ENCODE assay signal across 11 mouse cellular contexts in the genomic region with DNA sequence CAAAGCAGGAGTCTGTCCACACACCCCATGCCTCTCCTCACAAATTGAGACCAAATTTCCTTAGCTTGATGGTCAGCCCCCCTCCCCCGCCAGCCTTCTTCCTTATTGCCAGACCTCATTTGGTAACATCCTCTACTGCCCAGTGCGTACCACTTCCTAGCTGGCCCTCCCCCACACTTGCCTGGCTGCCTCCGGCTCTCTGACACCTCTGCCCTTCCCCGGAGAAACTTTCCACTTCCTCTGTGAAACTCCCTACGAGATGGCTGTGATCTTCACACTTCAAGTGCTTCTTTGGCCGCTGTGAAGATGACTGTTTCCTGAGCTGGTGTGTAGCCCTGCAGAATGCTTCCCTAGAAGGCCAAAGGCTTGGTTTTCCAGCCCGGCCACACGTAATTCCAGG. TPM values are rescaled to one million over a fixed set of nuclear protein-coding genes. Genes with fewer than 3 reads are reported as not detected.
DNase-seq lines count a peak whose midpoint lies in the region; ATAC-seq and TF ChIP-seq lines count a peak whose summit lies in the region.
"Had no signal": no experiment of that assay in that cellular context is flagged by ENCODE, and none has a peak within 500 bp of the region (broad histone marks: within the 10 kb centered on the region; RNA-seq: fewer than 3 reads in every experiment).

No protein-coding gene starts in this region.

- intact Hi-C loops in gastrocnemius, postnatal 36 days (cut with DNase I) = no loop called here

- H3K4me2 ChIP-seq in liver, embryonic 12.5 days = no peak overlapping the region
- no peak overlapping the region for H3K4me2 ChIP-seq in midbrain, embryonic 14.5 days (ENCODE audit: low read length)
- H3K4me2 ChIP-seq: heart, embryonic 15.5 days; midbrain, embryonic 11.5 days had no signal

- H3K4me1 ChIP-seq in liver, embryonic 12.5 days = peaks cover 24% of the 10 kb centered on the region
- H3K4me1 ChIP-seq in cerebellum, adult 2 months (ENCODE audit: control insufficient read depth, insufficient read depth, low read length) = no peaks in the 10 kb centered on the region
- H3K4me1 ChIP-seq in midbrain, embryonic 14.5 days (ENCODE audit: control insufficient read depth, insufficient read depth, low read length) = no peaks in the 10 kb centered on the region

- 0 out of 2 replicates have a peak overlapping the region, but pooled peaks have one; percentile 15 for H3K27ac ChIP-seq in liver, embryonic 12.5 days
- no peak overlapping the region for H3K27ac ChIP-seq in cerebellum, adult 2 months (ENCODE audit: insufficient read depth, low read length)
- no peak overlapping the region for H3K27ac ChIP-seq in midbrain, embryonic 14.5 days (replicated peaks; ENCODE audit: low read depth, low read length)
- H3K27ac ChIP-seq: heart, embryonic 15.5 days had no signal

- H3K27me3 ChIP-seq in liver, embryonic 12.5 days (replicated peaks) = no peaks in the 10 kb centered on the region
- no peaks in the 10 kb centered on the region for H3K27me3 ChIP-seq in cerebellum, adult 2 months (ENCODE audit: control insufficient read depth, insufficient read depth, low read length)
- H3K27me3 ChIP-seq in midbrain, embryonic 14.5 days (ENCODE audit: control insufficient read depth, insufficient read depth, low read length) = no peaks in the 10 kb centered on the region
- H3K27me3 ChIP-seq: heart, embryonic 15.5 days had no signal

- no peak overlapping the region for H3K9ac ChIP-seq in liver, embryonic 12.5 days
- H3K9ac ChIP-seq in midbrain, embryonic 14.5 days (replicated peaks; ENCODE audit: low read length) = no peak overlapping the region
- H3K9ac ChIP-seq: heart, embryonic 15.5 days had no signal

- TF ChIP-seq CTCF in cerebellum, adult 2 months (IDR thresholded peaks at IDR 0.05; ENCODE audit: borderline replicate concordance, insufficient read depth, low read depth, low read length) = no peak

- no peak for ATAC-seq in liver, embryonic 12.5 days
- ATAC-seq in frontal cortex, adult (ENCODE audit: low TSS enrichment) = no peak
- no peak for ATAC-seq in midbrain, embryonic 14.5 days (ENCODE audit: low FRiP score, low TSS enrichment)

- no peak overlapping the region for H3K4me3 ChIP-seq in liver, embryonic 12.5 days
- no peak overlapping the region for H3K4me3 ChIP-seq in cerebellum, adult 2 months (replicated peaks; ENCODE audit: insufficient read depth, low read depth, low read length)
- H3K4me3 ChIP-seq in midbrain, embryonic 14.5 days (replicated peaks; ENCODE audit: low read depth, low read length) = no peak overlapping the region
- H3K4me3 ChIP-seq: heart, embryonic 15.5 days had no signal

- WGBS in liver, embryonic 12.5 days (ENCODE audit: insufficient replicate concordance) = 25% methylated on average over 8 of the region's 8 CpGs
- 81% methylated on average over 8 of the region's 8 CpGs for WGBS in cerebellum, adult 2 months
- 81% methylated on average over 8 of the region's 8 CpGs for WGBS in midbrain, embryonic 14.5 days

- DNase-seq in gastrocnemius, postnatal 25 days = peak; percentile 49
- no peak for DNase-seq in gastrocnemius, postnatal 36 days
- peak; percentile 90 for DNase-seq in T-cell, adult 2 months (ENCODE audit: low spot score)
- DNase-seq in spleen, adult 12 weeks (ENCODE audit: low spot score) = peak; percentile 64
- no peak for DNase-seq in cerebellum, adult 2 months
- no peak for DNase-seq in midbrain, embryonic 14.5 days
- DNase-seq: cerebellum, adult 18-20 months had no signal

- no peaks in the 10 kb centered on the region for H3K36me3 ChIP-seq in liver, embryonic 12.5 days
- no peaks in the 10 kb centered on the region for H3K36me3 ChIP-seq in midbrain, embryonic 14.5 days (ENCODE audit: control insufficient read depth, insufficient read depth, low read length)
- H3K36me3 ChIP-seq: heart, embryonic 15.5 days had no signal

- TF ChIP-seq POLR2A in cerebellum, adult 2 months (IDR thresholded peaks at IDR 0.05; ENCODE audit: borderline replicate concordance, insufficient read depth, low read length) = no peak

- H3K9me3 ChIP-seq in liver, embryonic 12.5 days (replicated peaks) = no peaks in the 10 kb centered on the region
- no peaks in the 10 kb centered on the region for H3K9me3 ChIP-seq in midbrain, embryonic 14.5 days (ENCODE audit: control insufficient read depth, low read length)
- H3K9me3 ChIP-seq: heart, embryonic 15.5 days had no signal

RNA-seq across cellular contexts. Expression of gene Ubxn11, which starts 3.7 kb away (rescaled TPM):
- total RNA-seq in gastrocnemius, postnatal 25 days (2021) = 1 to 10 TPM; 1.0 to 1.3 TPM
- total RNA-seq in gastrocnemius, postnatal 36 days (2021) = 1 to 10 TPM; 1.4 to 2.1 TPM
- 3.4 and 3.7 TPM in 2 replicates for polyA plus RNA-seq in liver, embryonic 12.5 days (2016; fragmentation: Nextera tagmentation; extraction: Ambion mirVana)
- 14.8 and 15.0 TPM in 2 replicates for polyA plus RNA-seq in cerebellum, adult 2 months (2012; rRNA removed)
- polyA plus RNA-seq in midbrain, embryonic 14.5 days (2014; fragmentation: Nextera tagmentation; extraction: Ambion mirVana) = 11.7 and 13.6 TPM in 2 replicates

RNA-seq across cellular contexts. Expression of gene Cd52, which starts 3.7 kb away (rescaled TPM):
- total RNA-seq in gastrocnemius, postnatal 25 days (2021) = 1 to 10 TPM in 1 of 2 experiments, under 1 TPM in 1; 0.61 to 1.2 TPM
- 1 to 10 TPM; 1.1 to 1.9 TPM for total RNA-seq in gastrocnemius, postnatal 36 days (2021)
- polyA plus RNA-seq in liver, embryonic 12.5 days (2016; fragmentation: Nextera tagmentation; extraction: Ambion mirVana) = 18.5 and 21.5 TPM in 2 replicates
- polyA plus RNA-seq in cerebellum, adult 2 months (2012; rRNA removed) = 2.6 and 2.8 TPM in 2 replicates
- 1.8 and 4.5 TPM in 2 replicates for polyA plus RNA-seq in midbrain, embryonic 14.5 days (2014; fragmentation: Nextera tagmentation; extraction: Ambion mirVana)

RNA-seq across cellular contexts. Expression of gene Sh3bgrl3, which starts 30.0 kb away (rescaled TPM):
- 10 to 100 TPM; 19.1 to 26.6 TPM for total RNA-seq in gastrocnemius, postnatal 25 days (2021)
- 10 to 100 TPM; 17.1 to 19.7 TPM for total RNA-seq in gastrocnemius, postnatal 36 days (2021)
- 187 and 205 TPM in 2 replicates for polyA plus RNA-seq in liver, embryonic 12.5 days (2016; fragmentation: Nextera tagmentation; extraction: Ambion mirVana)
- 238 and 258 TPM in 2 replicates for polyA plus RNA-seq in cerebellum, adult 2 months (2012; rRNA removed)
- polyA plus RNA-seq in midbrain, embryonic 14.5 days (2014; fragmentation: Nextera tagmentation; extraction: Ambion mirVana) = 376 and 460 TPM in 2 replicates

RNA-seq across cellular contexts. Expression of gene Crybg2, which starts 38.0 kb away (rescaled TPM):
- total RNA-seq in gastrocnemius, postnatal 25 days (2021) = not detected
- not detected for total RNA-seq in gastrocnemius, postnatal 36 days (2021)
- polyA plus RNA-seq in liver, embryonic 12.5 days (2016; fragmentation: Nextera tagmentation; extraction: Ambion mirVana) = 0.71 and 0.82 TPM in 2 replicates
- 0.65 and 0.89 TPM in 2 replicates for polyA plus RNA-seq in cerebellum, adult 2 months (2012; rRNA removed)
- polyA plus RNA-seq in midbrain, embryonic 14.5 days (2014; fragmentation: Nextera tagmentation; extraction: Ambion mirVana) = 1.8 and 2.3 TPM in 2 replicates

RNA-seq across cellular contexts. Expression of gene Zfp683, which starts 45.0 kb away (rescaled TPM):
- not detected for total RNA-seq in gastrocnemius, postnatal 25 days (2021)
- total RNA-seq in gastrocnemius, postnatal 36 days (2021) = not detected
- not detected in 2 replicates for polyA plus RNA-seq in liver, embryonic 12.5 days (2016; fragmentation: Nextera tagmentation; extraction: Ambion mirVana)
- polyA plus RNA-seq in cerebellum, adult 2 months (2012; rRNA removed) = not detected in 2 replicates
- polyA plus RNA-seq in midbrain, embryonic 14.5 days (2014; fragmentation: Nextera tagmentation; extraction: Ambion mirVana) = not detected in 2 replicates
- polyA plus RNA-seq: heart, embryonic 15.5 days; midbrain, embryonic 11.5 days had no signal

Comparison
In these comparisons a context has a peak if more than half of its experiments do, and no peak if none do; other contexts are left out.
1. DNase-seq: peak in gastrocnemius, postnatal 25 days (single experiment), T-cell, adult 2 months (single experiment) and spleen, adult 12 weeks (single experiment); none in gastrocnemius, postnatal 36 days (0 of 2), cerebellum, adult 2 months (0 of 2) and midbrain, embryonic 14.5 days (single experiment).